Mouse (Mus musculus): ENCODE results near the gene P2rx6. TPM values are rescaled to one million over a fixed set of nuclear protein-coding genes. Genes with fewer than 3 reads are reported as not detected.

P2rx6 gene
- 0.82 and 1.2 TPM in 2 replicates for polyA plus RNA-seq (2015; fragmentation: Nextera tagmentation; extraction: Ambion mirVana)

- Histone ChIP-seq H3K36me3 (no peaks in the 10 kb centered on the region), H3K27me3 (peaks cover 8% of the 10 kb centered on the region), H3K4me2 (peak within 1 kb of the TSS; percentile 63), H3K4me1 (peaks cover 41% of the 10 kb centered on the region), H3K4me3 (replicated peaks) (peak within 1 kb of the TSS; percentile 35), H3K27ac (peak within 1 kb of the TSS; percentile 80), H3K9ac (peak within 1 kb of the TSS; percentile 24; the same call in 1 of the 2 replicates), H3K9me3 (replicated peaks) (no peaks in the 10 kb centered on the region)
- peak; percentile 55 for ATAC-seq (replicated peaks; ENCODE audit: low FRiP score)
- WGBS = 1% methylated on average over 10 of the region's 10 CpGs
These were observed at the start of gene P2rx6 for GRCm38 (mm10) chr16:17561751-17562208. TSS of gene P2rx6 (plus strand) at chr16:17561885.

- Histone ChIP-seq H3K4me1 (no peaks in the 10 kb centered on the region), H3K27me3 (no peaks in the 10 kb centered on the region), H3K36me3 (peaks cover 96% of the 10 kb centered on the region), H3K4me2 (no peak overlapping the region), H3K27ac (no peak overlapping the region), H3K9me3 (replicated peaks) (no peaks in the 10 kb centered on the region), H3K4me3 (replicated peaks) (no peak overlapping the region), H3K9ac (no peak overlapping the region)
- WGBS = 86% methylated on average over 2 of the region's 2 CpGs
- no peak for ATAC-seq (replicated peaks; ENCODE audit: low FRiP score)
These were observed 42.8 kb upstream of the P2rx6 start for GRCm38 (mm10) chr16:17518910-17519309.

- H3K4me3 ChIP-seq (replicated peaks) = no peak overlapping the region
- H3K27ac ChIP-seq = no peak overlapping the region
- H3K9ac ChIP-seq = no peak overlapping the region
- H3K4me1 ChIP-seq = peaks cover 5% of the 10 kb centered on the region; the same call in 1 of the 2 replicates
- no peak for ATAC-seq (replicated peaks; ENCODE audit: low FRiP score)
- no peaks in the 10 kb centered on the region for H3K9me3 ChIP-seq (replicated peaks)
- H3K27me3 ChIP-seq = no peaks in the 10 kb centered on the region
- 89% methylated on average over 11 of the region's 11 CpGs for WGBS
- peaks cover 98% of the 10 kb centered on the region for H3K36me3 ChIP-seq
- H3K4me2 ChIP-seq = no peak overlapping the region
These were observed 37.5 kb upstream of the P2rx6 start for GRCm38 (mm10) chr16:17524156-17524555.

GRCm38 (mm10) chr16:17525524-17525923, 36.2 kb upstream of the P2rx6 start:
- Histone ChIP-seq H3K4me3 (replicated peaks) (no peak overlapping the region), H3K4me2 (no peak overlapping the region), H3K9ac (no peak overlapping the region), H3K36me3 (peaks cover 89% of the 10 kb centered on the region), H3K9me3 (replicated peaks) (no peaks in the 10 kb centered on the region), H3K27me3 (no peaks in the 10 kb centered on the region), H3K4me1 (peaks cover 15% of the 10 kb centered on the region), H3K27ac (peak overlapping the region; percentile 54; the same call in 1 of the 2 replicates)
- WGBS = 83% methylated on average over 3 of the region's 3 CpGs
- no peak for ATAC-seq (replicated peaks; ENCODE audit: low FRiP score)

- no peaks in the 10 kb centered on the region for H3K27me3 ChIP-seq
- no peaks in the 10 kb centered on the region for H3K9me3 ChIP-seq (replicated peaks)
- 91% methylated on average over 6 of the region's 6 CpGs for WGBS
- no peak overlapping the region for H3K4me3 ChIP-seq (replicated peaks)
- peaks cover 16% of the 10 kb centered on the region for H3K4me1 ChIP-seq
- no peak overlapping the region for H3K4me2 ChIP-seq
- no peak for ATAC-seq (replicated peaks; ENCODE audit: low FRiP score)
- H3K27ac ChIP-seq = peak overlapping the region; percentile 54
- H3K36me3 ChIP-seq = peaks cover 82% of the 10 kb centered on the region
- no peak overlapping the region for H3K9ac ChIP-seq
These were observed 35.5 kb upstream of the P2rx6 start for GRCm38 (mm10) chr16:17526223-17526622.

- Histone ChIP-seq H3K4me3 (replicated peaks) (no peak overlapping the region), H3K4me1 (peaks cover 25% of the 10 kb centered on the region), H3K27ac (no peak overlapping the region), H3K9ac (no peak overlapping the region), H3K27me3 (no peaks in the 10 kb centered on the region), H3K36me3 (peaks cover 68% of the 10 kb centered on the region), H3K4me2 (no peak overlapping the region), H3K9me3 (replicated peaks) (no peaks in the 10 kb centered on the region)
- ATAC-seq (replicated peaks; ENCODE audit: low FRiP score) = no peak
These were observed 34.1 kb upstream of the P2rx6 start for GRCm38 (mm10) chr16:17527606-17528005.

GRCm38 (mm10) chr16:17528276-17528675, 33.4 kb upstream of the P2rx6 start:
- 88% methylated on average over 13 of the region's 13 CpGs for WGBS
- H3K9me3 ChIP-seq (replicated peaks) = no peaks in the 10 kb centered on the region
- peaks cover 25% of the 10 kb centered on the region for H3K4me1 ChIP-seq
- no peak for ATAC-seq (replicated peaks; ENCODE audit: low FRiP score)
- no peak overlapping the region for H3K4me2 ChIP-seq
- no peak overlapping the region for H3K4me3 ChIP-seq (replicated peaks)
- H3K27me3 ChIP-seq = no peaks in the 10 kb centered on the region
- H3K9ac ChIP-seq = no peak overlapping the region
- peaks cover 62% of the 10 kb centered on the region for H3K36me3 ChIP-seq
- no peak overlapping the region for H3K27ac ChIP-seq

- 13% methylated on average over 17 of the region's 17 CpGs for WGBS
- peak overlapping the region; percentile 78 for H3K9ac ChIP-seq
- peak overlapping the region; percentile 79 for H3K4me3 ChIP-seq (replicated peaks)
- H3K27ac ChIP-seq = peak overlapping the region; percentile 98
- peak overlapping the region; percentile 79 for H3K4me2 ChIP-seq
- H3K36me3 ChIP-seq = peaks cover 46% of the 10 kb centered on the region
- no peaks in the 10 kb centered on the region for H3K9me3 ChIP-seq (replicated peaks)
- H3K4me1 ChIP-seq = peaks cover 25% of the 10 kb centered on the region
- H3K27me3 ChIP-seq = no peaks in the 10 kb centered on the region
- ATAC-seq (replicated peaks; ENCODE audit: low FRiP score) = 0 out of 2 replicates have a peak, but pooled peaks have one; percentile 2
These were observed 31.6 kb upstream of the P2rx6 start for GRCm38 (mm10) chr16:17529981-17530586.

- Histone ChIP-seq H3K4me3 (replicated peaks) (peak within 1 kb of the TSS; percentile 79), H3K9ac (peak within 1 kb of the TSS; percentile 78), H3K27me3 (no peaks in the 10 kb centered on the region), H3K4me1 (peaks cover 25% of the 10 kb centered on the region), H3K4me2 (peak within 1 kb of the TSS; percentile 79), H3K9me3 (replicated peaks) (no peaks in the 10 kb centered on the region), H3K36me3 (peaks cover 39% of the 10 kb centered on the region), H3K27ac (peak within 1 kb of the TSS; percentile 98)
- WGBS = under 1% methylated on average over 67 of the region's 67 CpGs
- ATAC-seq (replicated peaks; ENCODE audit: low FRiP score) = peak; percentile 97
These were observed 30.9 kb upstream of the P2rx6 start, which contains the start of gene Thap7 for GRCm38 (mm10) chr16:17530640-17531288. TSS of gene Thap7 (minus strand) at chr16:17531136.

- H3K27me3 ChIP-seq = no peaks in the 10 kb centered on the region
- H3K9ac ChIP-seq = no peak overlapping the region
- no peaks in the 10 kb centered on the region for H3K9me3 ChIP-seq (replicated peaks)
- 64% methylated on average over 4 of the region's 4 CpGs for WGBS
- peaks cover 24% of the 10 kb centered on the region for H3K36me3 ChIP-seq
- H3K27ac ChIP-seq = no peak overlapping the region
- H3K4me1 ChIP-seq = peaks cover 25% of the 10 kb centered on the region
- peak overlapping the region; percentile 79; the same call in 1 of the 2 replicates for H3K4me3 ChIP-seq (replicated peaks)
- 0 out of 2 replicates have a peak overlapping the region, but pooled peaks have one; percentile 79 for H3K4me2 ChIP-seq
- ATAC-seq (replicated peaks; ENCODE audit: low FRiP score) = no peak
These were observed 29.4 kb upstream of the P2rx6 start for GRCm38 (mm10) chr16:17532271-17532670.

- 76% methylated on average over 14 of the region's 14 CpGs for WGBS
- no peak overlapping the region for H3K4me3 ChIP-seq (replicated peaks)
- H3K27me3 ChIP-seq = no peaks in the 10 kb centered on the region
- H3K27ac ChIP-seq = no peak overlapping the region
- peaks cover 25% of the 10 kb centered on the region for H3K4me1 ChIP-seq
- no peak overlapping the region for H3K9ac ChIP-seq
- ATAC-seq (replicated peaks; ENCODE audit: low FRiP score) = no peak
- no peak overlapping the region for H3K4me2 ChIP-seq
- peaks cover 18% of the 10 kb centered on the region for H3K36me3 ChIP-seq
- H3K9me3 ChIP-seq (replicated peaks) = no peaks in the 10 kb centered on the region
These were observed 28.9 kb upstream of the P2rx6 start for GRCm38 (mm10) chr16:17532676-17533329.

GRCm38 (mm10) chr16:17536584-17536983, 25.1 kb upstream of the P2rx6 start:
- Histone ChIP-seq H3K9ac (no peak overlapping the region), H3K9me3 (replicated peaks) (no peaks in the 10 kb centered on the region), H3K4me2 (no peak overlapping the region), H3K4me3 (replicated peaks) (no peak overlapping the region), H3K4me1 (peaks cover 6% of the 10 kb centered on the region), H3K36me3 (no peaks in the 10 kb centered on the region), H3K27me3 (peaks cover 4% of the 10 kb centered on the region; the same call in 1 of the 2 replicates), H3K27ac (no peak overlapping the region)
- 94% methylated on average over 3 of the region's 3 CpGs for WGBS
- no peak for ATAC-seq (replicated peaks; ENCODE audit: low FRiP score)
